Mouse (Mus musculus) adipocyte (in vitro differentiated cells): Measurements from ENCODE around the gene Cul4a.

Experiments used
- DNase-seq: peaks from one replicate; pipeline ENCODE4 v3.0.0-alpha.2; 2016; ENCODE audit warnings: low spot score

Gene Cul4a

GRCm38 (mm10) chr8:13180408-13180807 is 75.0 kb downstream of the Cul4a start:
- no peak for DNase-seq

- peak; percentile 60 for DNase-seq
Measured at GRCm38 (mm10) chr8:13180911-13181690, 75.7 kb downstream of the Cul4a start.

- peak; percentile 54 for DNase-seq
Measured at GRCm38 (mm10) chr8:13181691-13181976, 76.2 kb downstream of the Cul4a start.

- DNase-seq, result no peak
Measured at GRCm38 (mm10) chr8:13186819-13187218, 81.4 kb downstream of the Cul4a start.

- DNase-seq, result peak; percentile 44
Measured at GRCm38 (mm10) chr8:13187229-13187628, 81.8 kb downstream of the Cul4a start.

- DNase-seq, result no peak
Measured at GRCm38 (mm10) chr8:13187638-13188037, 82.2 kb downstream of the Cul4a start.

GRCm38 (mm10) chr8:13188052-13188555 is 82.7 kb downstream of the Cul4a start:
- no peak for DNase-seq

- no peak for DNase-seq
Measured at GRCm38 (mm10) chr8:13188857-13189256, 83.4 kb downstream of the Cul4a start.

GRCm38 (mm10) chr8:13190235-13190634 is 84.8 kb downstream of the Cul4a start:
- DNase-seq, result no peak

- no peak for DNase-seq
Measured at GRCm38 (mm10) chr8:13194818-13195217, 89.4 kb downstream of the Cul4a start.

- no peak for DNase-seq
Measured at GRCm38 (mm10) chr8:13197493-13197892, 92.1 kb downstream of the Cul4a start.
